8 mouse cellular contexts compared by ENCODE assay signal in genomic region chr12:85110698-85111592, GRCm38 (mm10). TPM values are rescaled to one million over a fixed set of nuclear protein-coding genes. Genes with fewer than 3 reads are reported as not detected.
DNase-seq lines count a peak whose midpoint lies in the region; ATAC-seq and TF ChIP-seq lines count a peak whose summit lies in the region.

Prox2 (minus strand) TSS chr12:85110759.
Dlst (plus strand) TSS chr12:85110833.

- H3K79me2 ChIP-seq in C2C12 (ENCODE audit: control insufficient read depth, insufficient read depth), result peaks cover 57% of the 10 kb centered on the region

- TF ChIP-seq POLR2A in embryonic fibroblast, embryonic 13.5 days (IDR thresholded peaks at IDR 0.05; ENCODE audit: low read depth, low read length), result peak; percentile 88

- peaks cover 47% of the 10 kb centered on the region for H3K79me3 ChIP-seq in C2C12 (ENCODE audit: low read depth)

- H3K4me2 ChIP-seq in kidney, embryonic 15.5 days, result peak within 1 kb of the TSS; percentile 82
- H3K4me2 ChIP-seq in limb, embryonic 15.5 days, result peak within 1 kb of the TSS; percentile 61
- peak within 1 kb of the TSS; percentile 69 for H3K4me2 ChIP-seq in midbrain, postnatal 0 days (ENCODE audit: low read depth, low read length, poor library complexity, severe bottlenecking)

- H3K9me3 ChIP-seq in heart, embryonic 10.5 days, result no peaks in the 10 kb centered on the region
- no peaks in the 10 kb centered on the region for H3K9me3 ChIP-seq in kidney, embryonic 15.5 days (replicated peaks)
- no peaks in the 10 kb centered on the region for H3K9me3 ChIP-seq in limb, embryonic 15.5 days
- H3K9me3 ChIP-seq in midbrain, postnatal 0 days (ENCODE audit: low read length), result no peaks in the 10 kb centered on the region

- peak; percentile 94 for DNase-seq in brain, adult 2 months (ENCODE audit: low read depth, low spot score)
- DNase-seq in heart, embryonic 10.5 days (ENCODE audit: low spot score), result peak; percentile 93
- DNase-seq in midbrain, postnatal 0 days (ENCODE audit: low spot score), result peak; percentile 92
- peak; percentile 91 to 93 for DNase-seq in spleen, postnatal 10 days (ENCODE audit: low spot score in 2 of 2)

- peak; percentile 95 for ATAC-seq in kidney, embryonic 15.5 days (replicated peaks; ENCODE audit: low FRiP score)
- ATAC-seq in limb, embryonic 15.5 days (ENCODE audit: insufficient number of reproducible peaks, low FRiP score, low TSS enrichment, low read depth), result peak; percentile 83
- ATAC-seq in midbrain, postnatal 0 days (ENCODE audit: low FRiP score), result peak; percentile 95

- H3K27me3 ChIP-seq in C2C12 (ENCODE audit: control insufficient read depth, insufficient read depth, insufficient read length), result no peaks in the 10 kb centered on the region
- H3K27me3 ChIP-seq in heart, embryonic 10.5 days (ENCODE audit: insufficient read depth, poor library complexity, severe bottlenecking), result no peaks in the 10 kb centered on the region
- H3K27me3 ChIP-seq in kidney, embryonic 15.5 days, result no peaks in the 10 kb centered on the region
- no peaks in the 10 kb centered on the region for H3K27me3 ChIP-seq in limb, embryonic 15.5 days
- H3K27me3 ChIP-seq in midbrain, postnatal 0 days (ENCODE audit: insufficient read depth, low read length), result no peaks in the 10 kb centered on the region

- peaks cover 34% of the 10 kb centered on the region for H3K36me3 ChIP-seq in C2C12 (ENCODE audit: control insufficient read depth, insufficient read depth)
- peaks cover 16% of the 10 kb centered on the region for H3K36me3 ChIP-seq in heart, embryonic 10.5 days
- H3K36me3 ChIP-seq in kidney, embryonic 15.5 days, result peaks cover 20% of the 10 kb centered on the region
- no peaks in the 10 kb centered on the region; the same call in 1 of the 2 replicates for H3K36me3 ChIP-seq in limb, embryonic 15.5 days
- no peaks in the 10 kb centered on the region for H3K36me3 ChIP-seq in midbrain, postnatal 0 days (ENCODE audit: insufficient read depth, low read length)

- peak within 1 kb of the TSS; percentile 93 for H3ac ChIP-seq in C2C12 (ENCODE audit: control insufficient read depth, insufficient read length, low read depth)

- H3K9ac ChIP-seq in kidney, embryonic 15.5 days, result peak within 1 kb of the TSS; percentile 99
- peak within 1 kb of the TSS; percentile 95 for H3K9ac ChIP-seq in limb, embryonic 15.5 days
- peak within 1 kb of the TSS; percentile 78 for H3K9ac ChIP-seq in midbrain, postnatal 0 days (replicated peaks; ENCODE audit: low read length, poor library complexity, severe bottlenecking)

- under 1% methylated on average over 83 of the region's 83 CpGs for WGBS in heart, embryonic 10.5 days
- WGBS in kidney, embryonic 15.5 days, result under 1% methylated on average over 76 of the region's 83 CpGs
- under 1% methylated on average over 83 of the region's 83 CpGs for WGBS in limb, embryonic 15.5 days
- WGBS in midbrain, postnatal 0 days, result under 1% methylated on average over 82 of the region's 83 CpGs

- peak within 1 kb of the TSS; percentile 93 for H3K4me3 ChIP-seq in C2C12 (ENCODE audit: insufficient read depth, poor library complexity, severe bottlenecking)
- H3K4me3 ChIP-seq in embryonic fibroblast, embryonic 13.5 days (ENCODE audit: insufficient read depth, low read length), result peak within 1 kb of the TSS; percentile 83
- H3K4me3 ChIP-seq in heart, embryonic 10.5 days, result peak within 1 kb of the TSS; percentile 98
- peak within 1 kb of the TSS; percentile 93 for H3K4me3 ChIP-seq in kidney, embryonic 15.5 days (replicated peaks)
- H3K4me3 ChIP-seq in limb, embryonic 15.5 days, result peak within 1 kb of the TSS; percentile 99
- peak within 1 kb of the TSS; percentile 100 for H3K4me3 ChIP-seq in midbrain, postnatal 0 days (ENCODE audit: low read depth, low read length)

- TF ChIP-seq CTCF in C2C12 (IDR thresholded peaks at IDR 0.05; ENCODE audit: control insufficient read depth, insufficient read depth, insufficient read length), result no peak
- TF ChIP-seq CTCF in embryonic fibroblast, embryonic 13.5 days (IDR thresholded peaks at IDR 0.05; ENCODE audit: borderline replicate concordance, insufficient read depth, low read length), result no peak
- no peak for TF ChIP-seq CTCF in midbrain, postnatal 0 days (IDR thresholded peaks at IDR 0.05)

- H3K27ac ChIP-seq in embryonic fibroblast, embryonic 13.5 days (ENCODE audit: insufficient read depth, low read length), result peak within 1 kb of the TSS; percentile 53
- peak within 1 kb of the TSS; percentile 98 for H3K27ac ChIP-seq in heart, embryonic 10.5 days
- peak within 1 kb of the TSS; percentile 85 for H3K27ac ChIP-seq in kidney, embryonic 15.5 days
- peak within 1 kb of the TSS; percentile 84 for H3K27ac ChIP-seq in limb, embryonic 15.5 days
- H3K27ac ChIP-seq in midbrain, postnatal 0 days (ENCODE audit: low read depth, low read length), result peak within 1 kb of the TSS; percentile 69

- peaks cover 11% of the 10 kb centered on the region for H3K4me1 ChIP-seq in embryonic fibroblast, embryonic 13.5 days (ENCODE audit: control insufficient read depth, insufficient read depth, low read length)
- H3K4me1 ChIP-seq in heart, embryonic 10.5 days, result peaks cover 36% of the 10 kb centered on the region
- H3K4me1 ChIP-seq in kidney, embryonic 15.5 days, result peaks cover 42% of the 10 kb centered on the region
- peaks cover 35% of the 10 kb centered on the region for H3K4me1 ChIP-seq in limb, embryonic 15.5 days
- H3K4me1 ChIP-seq in midbrain, postnatal 0 days (ENCODE audit: insufficient read depth, low read length), result peaks cover 10% of the 10 kb centered on the region

TF ChIP-seq in C2C12, 6 proteins besides CTCF, POLR2A, EP300 and RAD21:
- TF ChIP-seq USF1 (IDR thresholded peaks at IDR 0.05; ENCODE audit: low read depth) (no peak), CEBPB (IDR thresholded peaks at IDR 0.05; ENCODE audit: low read depth) (no peak), MAX (IDR thresholded peaks at IDR 0.05) (peak; percentile 67)
TF ChIP-seq in C2C12: peak in this region for 1.

RNA-seq across cellular contexts. Expression of gene Prox2, which starts in this region (rescaled TPM):
- polyA plus RNA-seq in C2C12 (2012; fragmentation: generic; extraction: Trizol), result 2.0 TPM
- 1.2 and 1.5 TPM in 2 replicates for polyA plus RNA-seq in embryonic fibroblast, embryonic 13.5 days (2011; ENCODE audit: insufficient read length, low read depth, missing spikeins)
- 1.9 and 2.6 TPM in 2 replicates for polyA plus RNA-seq in heart, embryonic 10.5 days (2016; fragmentation: Nextera tagmentation; extraction: Ambion mirVana)
- 3.4 and 4.2 TPM in 2 replicates for polyA plus RNA-seq in kidney, embryonic 15.5 days (2015; fragmentation: Nextera tagmentation; extraction: Ambion mirVana)
- polyA plus RNA-seq in limb, embryonic 15.5 days (2015; fragmentation: Nextera tagmentation; extraction: Ambion mirVana), result 3.6 and 3.9 TPM in 2 replicates
- 1.2 and 1.4 TPM in 2 replicates for total RNA-seq in midbrain, postnatal 0 days (2014; rRNA removed)
- 0.86 and 1.4 TPM in 2 replicates for polyA plus RNA-seq in midbrain, postnatal 0 days (2015; fragmentation: Nextera tagmentation; extraction: Ambion mirVana)

RNA-seq across cellular contexts. Expression of gene Dlst, which starts in this region (rescaled TPM):
- 167 TPM for polyA plus RNA-seq in C2C12 (2012; fragmentation: generic; extraction: Trizol)
- 145 and 151 TPM in 2 replicates for polyA plus RNA-seq in embryonic fibroblast, embryonic 13.5 days (2011; ENCODE audit: insufficient read length, low read depth, missing spikeins)
- polyA plus RNA-seq in heart, embryonic 10.5 days (2016; fragmentation: Nextera tagmentation; extraction: Ambion mirVana), result 162 and 217 TPM in 2 replicates
- 120 and 123 TPM in 2 replicates for polyA plus RNA-seq in kidney, embryonic 15.5 days (2015; fragmentation: Nextera tagmentation; extraction: Ambion mirVana)
- polyA plus RNA-seq in limb, embryonic 15.5 days (2015; fragmentation: Nextera tagmentation; extraction: Ambion mirVana), result 96.0 and 108 TPM in 2 replicates
- total RNA-seq in midbrain, postnatal 0 days (2014; rRNA removed), result 115 and 118 TPM in 2 replicates
- 92.5 and 99.6 TPM in 2 replicates for polyA plus RNA-seq in midbrain, postnatal 0 days (2015; fragmentation: Nextera tagmentation; extraction: Ambion mirVana)

Comparison
In these comparisons a context has a peak if more than half of its experiments do, and no peak if none do; other contexts are left out.
1. Peak in every context shown above with its lines: DNase-seq, ATAC-seq, H3K4me3 ChIP-seq and H3K27ac ChIP-seq.